In the genomic region with DNA sequence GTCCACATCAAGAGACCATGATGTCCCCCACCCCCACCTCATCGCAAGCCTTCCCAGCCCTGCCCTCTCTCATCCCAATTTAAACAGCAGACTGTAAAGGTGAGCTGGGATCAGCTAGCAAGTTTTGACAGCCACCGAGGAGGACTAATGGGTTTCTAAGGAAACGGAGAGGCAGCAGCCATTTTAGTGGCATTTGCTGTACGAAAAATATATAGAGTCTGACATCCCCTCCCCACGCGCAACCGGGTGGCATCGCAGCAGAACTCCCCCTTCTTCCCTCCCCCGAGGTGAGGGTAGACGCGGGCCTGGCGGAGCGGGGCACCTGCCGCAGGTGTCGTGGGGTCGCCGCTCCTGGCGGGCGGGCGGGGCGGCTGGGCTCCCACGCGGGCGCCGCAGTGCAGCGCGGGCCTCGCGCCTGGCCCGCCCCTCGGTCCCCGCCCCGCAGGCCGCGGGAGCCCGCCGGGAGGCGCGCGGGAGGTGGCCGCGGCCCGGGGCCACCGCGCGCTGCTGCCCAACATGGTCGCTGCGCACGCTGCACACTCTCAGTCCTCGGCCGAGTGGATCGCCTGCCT, we compare ENCODE assay signal across 8 mouse cellular contexts. TPM values are rescaled to one million over a fixed set of nuclear protein-coding genes. Genes with fewer than 3 reads are reported as not detected.
DNase-seq lines count a peak whose midpoint lies in the region; ATAC-seq and TF ChIP-seq lines count a peak whose summit lies in the region.

TSS of gene Rapgef4 (plus strand) at position 470 of the 572 bp plus-strand sequence.

- H3K36me3 ChIP-seq in kidney, embryonic 15.5 days: no peaks in the 10 kb centered on the region
- no peaks in the 10 kb centered on the region for H3K36me3 ChIP-seq in ES-E14 (ENCODE audit: control insufficient read depth, insufficient read depth, low read length, poor library complexity, severe bottlenecking)
- H3K36me3 ChIP-seq in heart, embryonic 12.5 days: no peaks in the 10 kb centered on the region
- no peaks in the 10 kb centered on the region for H3K36me3 ChIP-seq in neural tube, embryonic 13.5 days

- H3K4me1 ChIP-seq in kidney, embryonic 15.5 days: peaks cover 23% of the 10 kb centered on the region
- H3K4me1 ChIP-seq in ES-E14 (ENCODE audit: control insufficient read depth in 2 of 2, insufficient read depth in 2 of 2, low read length in 2 of 2, poor library complexity in 1 of 2): 0 out of 4 replicates have a peak, but pooled peaks cover 0 to 2% of the 10 kb centered on the region in 2 experiments
- no peaks in the 10 kb centered on the region; the same call in 1 of the 2 replicates for H3K4me1 ChIP-seq in heart, embryonic 12.5 days (replicated peaks)
- H3K4me1 ChIP-seq in neural tube, embryonic 13.5 days (replicated peaks): peaks cover 26% of the 10 kb centered on the region

- 0 out of 2 replicates have a peak, but pooled peaks have one; percentile 52 for ATAC-seq in kidney, embryonic 15.5 days (replicated peaks; ENCODE audit: low FRiP score)
- ATAC-seq in heart, embryonic 12.5 days (ENCODE audit: insufficient number of reproducible peaks, low FRiP score): peak; percentile 71; the same call in 1 of the 2 replicates
- peak; percentile 79 for ATAC-seq in neural tube, embryonic 13.5 days (ENCODE audit: low read depth)

- H3K27ac ChIP-seq in kidney, embryonic 15.5 days: no peak within 1 kb of the TSS
- H3K27ac ChIP-seq in ES-E14 (ENCODE audit: insufficient read depth, low read depth, low read length, poor library complexity, severe bottlenecking): no peak within 1 kb of the TSS
- no peak within 1 kb of the TSS for H3K27ac ChIP-seq in heart, embryonic 12.5 days (ENCODE audit: poor library complexity, severe bottlenecking)
- H3K27ac ChIP-seq in neural tube, embryonic 13.5 days (replicated peaks): no peak within 1 kb of the TSS; the same call in none of the 2 replicates

- in situ Hi-C loops in ES-E14 (cut with MboI; ENCODE audit: low sequenced_read_pairs in 2 of 2, unreplicated experiment in 2 of 2): no loop called here

- peak within 1 kb of the TSS; percentile 98 for H3K4me2 ChIP-seq in kidney, embryonic 15.5 days
- peak within 1 kb of the TSS; percentile 99 for H3K4me2 ChIP-seq in heart, embryonic 12.5 days
- H3K4me2 ChIP-seq in neural tube, embryonic 13.5 days: peak within 1 kb of the TSS; percentile 95

- H3K27me3 ChIP-seq in kidney, embryonic 15.5 days: peaks cover 30% of the 10 kb centered on the region
- H3K27me3 ChIP-seq in heart, embryonic 12.5 days (replicated peaks): peaks cover 27% of the 10 kb centered on the region
- peaks cover 28% of the 10 kb centered on the region for H3K27me3 ChIP-seq in neural tube, embryonic 13.5 days

- intact Hi-C loops in left cerebral cortex, postnatal 10 days (cut with DNase I): no loop called here

- under 1% methylated on average over 52 of the region's 52 CpGs for WGBS in kidney, embryonic 15.5 days
- WGBS in heart, embryonic 12.5 days: 2% methylated on average over 41 of the region's 52 CpGs
- 2% methylated on average over 28 of the region's 52 CpGs for WGBS in neural tube, embryonic 13.5 days

- no peak for DNase-seq in kidney, postnatal 14 days
- no peak for DNase-seq in ES-E14 (ENCODE audit: low read depth, low spot score)
- DNase-seq in cerebellum, adult 9-11 months: peak; percentile 68
- DNase-seq in left cerebral cortex, postnatal 10 days (ENCODE audit: extremely low spot score in 1 of 2, low spot score in 2 of 2): peak in 1 of 2 experiments; percentile 65
- DNase-seq in spleen, postnatal 14 days (ENCODE audit: low spot score in 2 of 2): no peak

- H3K9ac ChIP-seq in kidney, embryonic 15.5 days: peak within 1 kb of the TSS; percentile 62
- H3K9ac ChIP-seq in ES-E14 (ENCODE audit: insufficient read depth, low read depth, low read length, poor library complexity, severe bottlenecking): peak within 1 kb of the TSS; percentile 61
- peak within 1 kb of the TSS; percentile 80 for H3K9ac ChIP-seq in heart, embryonic 12.5 days
- H3K9ac ChIP-seq in neural tube, embryonic 13.5 days: peak within 1 kb of the TSS; percentile 78

- H3K4me3 ChIP-seq in kidney, embryonic 15.5 days (replicated peaks): peak within 1 kb of the TSS; percentile 67
- H3K4me3 ChIP-seq in ES-E14 (ENCODE audit: insufficient read depth in 1 of 2, low read depth in 1 of 2, low read length in 2 of 2, poor library complexity in 1 of 2, severe bottlenecking in 1 of 2): peak within 1 kb of the TSS; percentile 62 to 71
- H3K4me3 ChIP-seq in heart, embryonic 12.5 days: peak within 1 kb of the TSS; percentile 75
- peak within 1 kb of the TSS; percentile 63 for H3K4me3 ChIP-seq in neural tube, embryonic 13.5 days

- H3K9me3 ChIP-seq in kidney, embryonic 15.5 days (replicated peaks): no peaks in the 10 kb centered on the region
- no peaks in the 10 kb centered on the region for H3K9me3 ChIP-seq in ES-E14 (ENCODE audit: control insufficient read depth, insufficient read depth, low read depth, low read length)
- no peaks in the 10 kb centered on the region for H3K9me3 ChIP-seq in heart, embryonic 12.5 days (replicated peaks)
- 0 out of 2 replicates have a peak, but pooled peaks cover 2% of the 10 kb centered on the region for H3K9me3 ChIP-seq in neural tube, embryonic 13.5 days

TF ChIP-seq in ES-E14, 5 proteins besides CTCF, POLR2A, EP300 and RAD21:
- TF ChIP-seq MAFK (IDR thresholded peaks at IDR 0.05; ENCODE audit: insufficient read depth, low read depth, low read length) (no peak), CHD2 (IDR thresholded peaks at IDR 0.05; ENCODE audit: low read depth, low read length) (no peak), ZNF384 (IDR thresholded peaks at IDR 0.05; ENCODE audit: low read depth, low read length) (no peak), ZC3H11A (IDR thresholded peaks at IDR 0.05; ENCODE audit: borderline replicate concordance, low read depth, low read length) (no peak), HCFC1 (IDR thresholded peaks at IDR 0.05; ENCODE audit: borderline replicate concordance, insufficient read depth, low read length) (no peak)

RNA-seq across cellular contexts. Expression of gene Rapgef4, which starts in this region (rescaled TPM):
- 6.3 and 9.4 TPM in 2 replicates for polyA plus RNA-seq in kidney, embryonic 15.5 days (2015; fragmentation: Nextera tagmentation; extraction: Ambion mirVana)
- 3.4 and 4.2 TPM in 2 replicates for total RNA-seq in ES-E14 (2012; rRNA removed)
- 5.2 and 5.3 TPM in 2 replicates for polyA plus RNA-seq in heart, embryonic 12.5 days (2016; fragmentation: Nextera tagmentation; extraction: Ambion mirVana)
- total RNA-seq in left cerebral cortex, postnatal 10 days (2021): 100 to 1,000 TPM; 166 to 168 TPM
- 24.7 and 24.9 TPM in 2 replicates for polyA plus RNA-seq in neural tube, embryonic 13.5 days (2015; fragmentation: Nextera tagmentation; extraction: Ambion mirVana)

Comparison
In these comparisons a context has a peak if more than half of its experiments do, and no peak if none do; other contexts are left out.
1. RNA of gene Rapgef4 (total RNA-seq): 166 to 168 TPM in left cerebral cortex, postnatal 10 days; 3.4 to 4.2 TPM in ES-E14; every median in the first group is over 10 times any median in the second.
2. Peak in every context shown above with its lines, with median percentiles within 50 percentile points of each other: ATAC-seq, H3K4me2 ChIP-seq, H3K4me3 ChIP-seq and H3K9ac ChIP-seq.